Mouse (Mus musculus) layer of hippocampus, adult 8-10 months (tissue): ENCODE measurements around the gene Emilin1. TPM values are rescaled to one million over a fixed set of nuclear protein-coding genes. Genes with fewer than 3 reads are reported as not detected.

Experiments used
- DNase-seq, 2 experiments: peaks; one replicate each; pipeline ENCODE4 v3.0.0; 2022; ENCODE audit warnings: low spot score in 2 of 2
- total RNA-seq, 4 experiments: library from RNA; stranded (reverse); gene quantifications; 2 replicates each; pipeline ENCODE4 v1.2.4; 2022

Gene Emilin1
- total RNA-seq, 4 experiments from 2014 or later: 2.1 to 3.1 (median 2.6) TPM

DNA sequence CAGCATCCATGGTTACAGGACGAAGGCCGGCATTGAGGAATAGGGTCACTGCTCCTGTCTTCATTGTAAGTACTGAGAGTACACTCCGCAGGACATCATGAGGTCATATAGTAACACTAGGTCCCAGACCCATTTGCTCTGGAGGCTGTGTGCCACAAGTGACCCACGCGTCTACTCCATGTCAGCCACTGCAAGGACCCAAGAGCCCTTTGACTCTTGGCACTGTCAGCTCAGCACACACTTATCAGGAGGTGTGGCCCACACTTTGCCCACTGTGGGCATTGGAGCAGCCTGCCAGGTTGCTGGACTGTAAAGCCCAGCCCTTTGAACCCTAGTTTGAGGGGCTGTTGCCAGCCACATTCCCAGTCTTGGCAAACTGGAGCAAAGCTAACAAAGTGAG, 12.0 kb downstream of the Emilin1 start:
- no peak for DNase-seq

DNA sequence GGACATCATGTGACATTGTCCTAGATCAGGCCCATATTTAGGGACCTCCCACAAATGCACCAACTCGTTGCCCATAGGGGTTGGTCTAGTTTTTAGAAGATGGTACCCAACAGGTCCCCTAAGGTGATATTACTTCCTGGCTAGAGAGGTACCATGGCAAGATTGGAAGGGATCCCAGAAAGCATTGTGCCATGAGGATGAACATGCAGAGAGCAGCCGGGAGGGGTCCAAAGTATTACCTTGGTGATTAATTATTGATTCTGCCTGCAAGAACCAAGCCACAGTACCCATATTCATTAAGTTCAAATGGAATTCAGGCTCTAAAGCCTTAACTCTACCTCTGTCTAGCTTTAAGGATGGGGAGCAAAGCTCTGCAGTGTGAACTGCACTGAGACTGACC, 12.9 kb downstream of the Emilin1 start:
- DNase-seq: no peak

DNA sequence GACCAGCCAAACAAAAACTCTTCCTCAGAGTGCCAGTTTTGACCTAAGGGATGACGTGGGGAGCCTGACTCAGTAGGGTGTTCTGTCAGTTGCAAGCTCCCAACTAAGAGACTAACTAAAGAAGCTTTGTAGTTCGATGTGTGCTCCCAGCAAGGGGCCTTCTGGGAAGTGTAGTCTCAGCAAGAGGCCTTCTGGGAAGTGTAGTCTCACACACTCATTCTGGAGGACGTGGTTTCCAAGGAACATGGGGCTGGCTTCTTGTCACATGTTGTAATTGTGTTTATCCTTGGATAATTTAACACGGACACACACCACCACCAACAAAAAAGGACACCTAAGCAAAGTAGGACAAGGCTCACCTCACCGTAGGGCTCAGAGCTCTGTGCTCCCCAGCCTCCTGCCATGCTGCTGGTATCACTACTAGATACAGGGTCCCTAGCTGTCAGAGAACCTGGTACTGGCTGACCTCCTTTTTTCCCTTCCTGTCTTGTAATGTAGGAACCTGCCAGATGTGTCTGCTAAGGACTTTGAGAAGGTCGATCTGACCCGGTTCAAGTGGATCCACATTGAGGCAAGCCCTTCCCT, 14.8 kb downstream of the Emilin1 start:
- DNase-seq: peak in 1 of 2 experiments; percentile 56

DNA sequence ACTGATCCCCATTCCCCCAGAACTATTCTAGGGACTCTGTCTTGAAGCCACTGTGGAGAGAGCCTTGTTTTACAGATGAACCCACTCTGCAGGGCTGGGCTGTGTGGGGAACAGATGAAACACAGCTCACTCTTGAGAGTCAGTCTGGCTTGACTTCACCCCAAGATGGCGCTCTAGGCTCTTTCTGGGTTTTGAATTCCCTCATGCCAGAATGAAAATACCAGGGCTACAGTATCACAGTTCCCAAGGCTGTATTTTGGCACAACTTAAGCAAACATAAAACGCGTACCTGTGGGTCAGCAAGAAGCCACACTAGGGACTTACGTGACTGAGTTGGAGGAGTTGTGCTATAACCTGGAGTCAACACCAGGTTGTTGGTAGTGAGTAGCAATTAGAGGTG, 16.9 kb downstream of the Emilin1 start:
- peak in 1 of 2 experiments; percentile 82 for DNase-seq

DNA sequence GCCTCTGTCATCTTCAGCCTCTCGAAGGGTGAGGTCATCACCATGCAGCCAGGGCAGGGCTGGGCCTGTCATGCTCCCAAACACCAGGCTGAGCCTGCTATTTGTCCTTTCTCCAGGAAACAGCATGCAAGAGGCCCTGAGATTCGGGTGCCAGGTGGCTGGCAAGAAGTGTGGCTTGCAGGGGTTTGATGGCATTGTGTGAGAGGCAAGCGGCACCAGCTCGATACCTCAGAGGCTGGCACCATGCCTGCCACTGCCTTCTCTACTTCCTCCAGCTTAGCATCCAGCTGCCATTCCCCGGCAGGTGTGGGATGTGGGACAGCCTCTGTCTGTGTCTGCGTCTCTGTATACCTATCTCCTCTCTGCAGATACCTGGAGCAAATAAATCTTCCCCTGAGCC, 17.6 kb downstream of the Emilin1 start:
- DNase-seq: no peak

DNA sequence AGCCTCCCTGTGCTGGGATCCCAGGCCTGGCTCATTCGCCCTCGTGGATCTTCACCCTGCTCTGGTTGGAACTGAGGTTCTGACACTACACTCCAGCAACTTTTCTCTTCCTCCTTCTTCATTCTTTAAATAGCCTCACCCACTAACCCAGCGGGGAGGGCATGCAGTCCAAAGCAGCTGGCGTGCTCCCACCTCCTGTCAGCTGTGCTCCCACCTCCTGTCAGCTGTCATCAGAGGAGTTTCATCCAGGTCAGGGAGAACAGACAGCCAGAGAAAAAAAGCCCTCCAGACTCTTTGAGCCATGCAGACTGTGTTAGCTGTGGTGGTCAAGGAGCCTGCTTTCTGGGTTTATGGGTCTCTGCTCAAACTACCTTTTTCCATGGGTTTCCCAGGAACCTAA, 18.2 kb downstream of the Emilin1 start:
- DNase-seq: no peak

DNA sequence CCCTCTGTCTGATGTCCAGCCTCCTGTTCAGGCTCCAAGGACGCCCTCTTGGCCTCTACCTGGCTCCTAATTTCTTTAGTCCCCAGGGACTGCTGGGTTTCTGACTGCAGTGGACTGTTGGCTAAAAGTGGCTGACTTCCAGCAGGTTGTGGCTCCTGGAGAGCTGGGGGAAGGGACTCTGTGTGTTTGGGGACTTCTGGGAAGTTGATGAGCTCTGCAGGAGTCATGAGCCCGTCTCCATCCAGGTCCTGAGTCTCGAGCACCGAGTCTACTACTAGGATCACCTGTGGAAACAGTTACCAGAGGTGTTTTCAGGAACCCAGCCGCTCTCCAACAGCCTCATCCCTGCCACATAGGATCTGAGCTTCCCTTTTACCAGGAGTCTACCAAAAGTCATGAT, 20.5 kb downstream of the Emilin1 start:
- no peak for DNase-seq

DNA sequence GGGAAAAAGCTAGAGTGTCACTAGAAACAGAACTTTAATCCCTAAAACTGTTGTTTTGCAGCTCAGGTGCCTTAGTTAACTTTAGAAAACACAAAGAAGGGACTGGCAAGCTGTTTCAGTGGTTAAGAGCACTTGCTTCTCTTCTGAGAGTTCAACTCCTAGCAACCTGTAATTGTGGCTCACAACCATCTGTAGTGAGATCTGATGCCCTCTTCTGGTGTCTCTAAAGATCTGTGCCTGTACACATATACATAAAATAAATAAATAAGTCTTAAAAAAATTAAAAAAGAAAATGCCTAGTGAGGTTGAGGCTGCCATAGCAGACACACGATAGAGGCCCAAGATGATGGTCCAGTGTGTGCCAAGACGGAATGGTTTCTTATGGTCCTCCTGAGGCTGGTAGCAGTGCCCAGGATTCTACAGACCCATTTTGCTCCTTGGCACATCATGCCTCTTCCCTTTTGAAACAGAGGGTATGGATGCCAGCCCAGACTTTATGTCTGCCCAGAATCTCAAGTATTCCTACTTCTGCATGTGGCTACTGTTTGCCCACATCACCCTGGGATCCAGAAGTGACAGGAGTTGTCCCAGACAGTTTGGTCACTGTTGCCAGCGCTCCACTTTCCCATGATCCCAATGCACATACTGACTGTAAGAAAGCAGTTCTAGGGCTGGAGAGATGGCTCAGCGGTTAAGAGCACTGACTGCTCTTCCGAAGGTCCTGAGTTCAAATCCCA, 21.7 kb downstream of the Emilin1 start:
- no peak for DNase-seq

DNA sequence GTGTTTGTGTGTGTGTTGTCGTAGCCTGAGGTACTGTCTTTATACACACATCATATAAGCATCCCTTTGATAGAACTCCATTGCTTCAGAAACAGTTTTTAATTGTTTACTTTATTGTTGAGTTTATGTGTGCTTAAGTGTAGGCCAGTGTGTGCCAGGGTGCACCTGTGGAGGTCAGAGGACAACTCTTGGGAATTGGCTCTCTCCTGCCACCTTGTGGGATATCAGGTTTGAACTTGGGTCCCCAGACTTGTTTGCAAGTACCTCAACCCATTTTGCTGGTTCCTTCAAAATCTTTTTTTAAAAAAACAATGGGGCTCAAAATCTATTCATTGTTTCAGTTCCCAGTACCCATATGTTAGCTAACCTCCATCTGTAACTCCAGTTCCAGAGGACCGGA, 29.8 kb downstream of the Emilin1 start:
- DNase-seq: no peak

DNA sequence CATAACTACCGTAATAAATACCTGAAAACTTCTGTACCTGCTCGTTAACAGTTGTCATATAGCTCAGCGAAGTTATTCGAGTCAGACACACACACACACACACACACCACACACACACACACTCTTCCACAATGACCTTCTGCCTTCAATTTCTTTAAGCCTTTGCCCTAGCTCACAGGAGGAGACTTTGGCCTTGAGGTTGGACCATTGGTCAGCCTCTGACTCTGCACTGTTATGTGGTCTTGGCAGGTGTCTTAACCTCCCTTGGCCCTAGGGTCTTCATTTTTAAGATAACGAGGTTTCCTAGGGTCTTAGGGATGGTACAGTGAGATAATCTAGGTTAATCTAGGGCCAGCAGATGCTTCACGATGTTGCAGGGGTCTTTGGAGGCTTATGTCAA, 31.1 kb downstream of the Emilin1 start:
- DNase-seq: no peak

DNA sequence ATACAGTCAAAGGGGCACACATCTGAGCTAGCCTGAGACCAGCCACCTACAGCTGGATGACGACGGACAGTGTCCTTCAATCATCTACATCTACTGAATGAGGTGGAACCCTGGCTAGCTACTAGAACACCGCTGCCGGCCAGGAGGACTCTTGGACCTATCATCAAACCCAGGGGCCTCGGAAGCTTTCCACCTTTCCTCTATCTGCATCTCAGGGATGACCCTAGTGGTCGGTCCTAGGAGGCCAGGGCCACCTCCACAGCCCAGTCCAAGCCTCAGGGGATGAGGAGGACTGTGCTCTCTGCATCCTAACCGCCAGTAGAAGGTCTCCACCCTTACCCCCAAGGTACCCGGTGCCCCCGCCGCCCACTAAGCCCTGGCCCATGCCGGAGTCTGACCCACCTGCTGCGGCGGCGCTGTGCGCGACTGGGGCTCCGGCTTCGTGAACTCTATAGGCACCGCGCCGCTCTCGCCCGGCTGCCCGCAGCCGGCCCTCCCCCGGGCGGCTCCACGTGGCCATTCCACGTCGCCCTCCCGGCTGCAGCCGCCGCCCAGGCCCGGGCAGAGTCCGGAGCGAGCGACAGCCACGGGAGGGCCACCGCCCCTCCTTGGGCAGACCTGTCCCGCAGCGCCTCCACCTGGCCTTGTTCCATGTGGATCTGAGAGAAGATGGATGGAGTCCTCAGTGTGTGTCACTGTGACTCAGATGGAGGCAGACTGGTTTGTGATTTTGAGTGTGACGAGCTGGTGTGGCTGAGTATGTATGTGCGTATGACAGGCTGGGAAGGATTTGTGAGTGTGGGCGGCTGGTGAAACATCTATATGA, 32.0 kb downstream of the Emilin1 start, which contains the start of gene Cgref1:
TSS of gene Cgref1 (minus strand) at position 636 of the 826 bp plus-strand sequence.
- peak; percentile 64 for DNase-seq

DNA sequence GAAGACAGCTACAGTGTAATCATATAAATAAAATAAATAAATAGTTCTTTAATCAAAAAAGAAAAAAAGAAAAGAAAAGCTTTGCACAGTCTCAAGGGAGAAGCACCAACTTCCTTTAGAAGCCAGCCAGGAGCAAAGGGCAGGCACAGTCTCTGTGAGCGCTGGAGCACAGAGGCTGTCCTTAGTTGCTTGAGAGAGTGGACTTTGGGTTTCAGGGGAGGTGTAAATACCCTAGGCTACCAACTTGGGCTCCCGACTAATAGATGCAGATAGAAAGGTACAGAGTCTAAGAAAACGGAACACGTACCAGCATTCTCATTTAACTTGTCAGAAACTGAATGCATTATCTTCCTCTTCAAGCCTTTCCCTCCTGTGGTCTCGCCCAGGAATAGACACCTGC, 35.4 kb downstream of the Emilin1 start:
- DNase-seq: no peak

DNA sequence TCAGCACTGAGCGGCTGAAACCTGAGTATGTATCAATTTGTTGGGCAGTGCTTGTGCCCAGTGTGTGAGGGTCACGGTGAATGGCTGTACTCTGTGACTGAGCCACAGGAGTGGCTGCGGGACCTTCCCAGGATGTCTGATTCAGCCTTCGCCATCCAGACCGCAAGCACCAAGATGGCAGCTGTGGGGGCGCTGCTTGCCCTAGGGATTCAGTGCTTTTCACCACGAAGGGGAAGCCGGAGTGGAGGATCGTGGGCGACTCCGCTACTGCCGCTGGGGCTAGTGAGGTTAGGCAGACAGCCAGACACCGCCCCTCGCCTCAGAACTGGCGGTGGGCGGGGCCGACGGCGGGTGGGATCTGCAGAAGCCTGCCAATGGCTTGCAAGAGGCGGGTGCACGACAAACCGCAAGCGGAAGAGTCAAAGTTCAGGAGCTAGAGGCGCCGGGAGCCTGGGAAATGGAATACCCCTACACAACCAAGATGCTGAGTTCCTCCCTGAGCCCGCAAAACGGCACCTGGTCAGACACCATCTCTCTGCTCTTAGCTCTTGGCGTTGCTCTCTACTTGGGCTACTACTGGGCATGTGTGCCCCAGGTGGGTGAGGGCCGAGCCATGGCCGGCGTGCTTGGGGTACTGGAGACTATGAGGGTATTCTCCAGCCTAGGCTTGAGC, 36.6 kb downstream of the Emilin1 start:
- DNase-seq: peak; percentile 90

DNA sequence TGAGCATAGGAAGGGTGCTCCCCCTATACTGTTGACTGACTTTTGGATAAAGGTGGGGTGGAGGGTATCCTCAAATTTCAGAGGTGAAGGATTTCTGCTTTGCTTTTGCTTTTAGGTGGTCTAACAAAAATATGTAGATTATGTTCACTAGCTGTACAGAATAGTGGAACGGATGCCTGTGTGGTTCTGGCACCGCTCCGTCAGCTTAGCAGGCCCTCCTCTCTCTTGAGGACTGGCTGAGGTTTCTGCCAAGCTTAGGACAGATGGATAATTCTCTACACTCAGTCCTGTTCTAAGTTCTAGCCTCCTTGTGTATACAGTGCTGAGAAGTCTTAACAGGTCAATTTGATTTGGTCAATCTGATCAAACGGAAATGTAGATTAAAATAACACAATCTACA, 37.2 kb downstream of the Emilin1 start:
- DNase-seq: no peak

DNA sequence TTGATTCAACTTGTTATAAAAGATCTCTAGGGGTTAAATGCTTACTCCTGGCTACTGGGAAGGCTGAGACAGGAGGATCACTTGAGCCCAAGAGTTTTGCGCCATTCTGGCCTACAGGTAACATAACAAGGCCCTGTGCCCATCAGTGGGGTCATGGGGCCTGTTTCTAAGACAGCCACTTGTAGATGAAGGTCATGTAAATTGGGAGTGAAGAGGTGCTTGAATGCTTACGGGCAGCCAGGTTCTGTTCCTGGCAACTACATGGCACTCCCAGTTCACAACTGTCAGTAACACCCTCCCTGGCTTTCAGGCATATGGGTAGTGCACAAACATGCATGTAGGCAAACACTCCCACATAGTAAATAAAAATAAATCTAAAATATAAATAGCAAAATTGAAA, 37.7 kb downstream of the Emilin1 start:
- no peak for DNase-seq

DNA sequence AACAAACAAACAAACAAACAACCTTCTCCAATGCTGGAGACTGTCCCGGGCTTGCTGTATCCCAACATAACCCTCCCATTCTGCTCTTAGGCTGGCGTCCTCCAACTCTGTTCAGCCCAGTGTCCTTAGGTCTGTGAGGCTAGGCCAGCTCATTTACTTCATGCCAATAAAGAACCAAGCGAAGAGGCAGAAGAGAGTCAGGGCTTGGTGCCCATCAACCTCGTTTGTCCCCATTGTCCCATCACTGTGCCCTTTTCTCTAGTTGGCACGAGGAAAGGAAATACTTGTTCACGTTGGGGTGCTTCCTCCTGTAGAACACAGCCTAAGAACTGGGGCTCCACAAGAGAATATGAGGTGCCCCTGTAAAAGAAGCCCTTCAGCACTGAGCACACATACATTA, 38.5 kb downstream of the Emilin1 start:
- no peak for DNase-seq

DNA sequence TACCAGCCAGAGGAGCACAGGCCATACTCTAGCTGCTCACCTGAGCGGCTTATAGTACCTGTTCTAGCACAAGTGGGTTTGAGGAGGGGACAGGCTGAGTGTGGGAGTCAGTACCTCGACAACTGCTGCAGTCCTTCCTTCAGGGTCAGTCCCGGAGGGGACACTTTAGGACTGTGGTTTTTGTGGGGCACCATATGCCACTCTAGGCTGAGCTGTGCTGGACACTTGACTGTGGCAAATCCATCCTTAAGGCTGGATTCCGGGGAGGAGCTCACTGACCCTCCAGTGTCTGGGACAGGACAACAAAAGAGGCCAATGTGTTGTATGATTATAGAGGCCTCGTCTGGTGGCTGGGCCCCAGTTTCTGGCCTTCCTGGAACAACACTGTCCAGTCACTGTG, 39.3 kb downstream of the Emilin1 start:
- DNase-seq: no peak

DNA sequence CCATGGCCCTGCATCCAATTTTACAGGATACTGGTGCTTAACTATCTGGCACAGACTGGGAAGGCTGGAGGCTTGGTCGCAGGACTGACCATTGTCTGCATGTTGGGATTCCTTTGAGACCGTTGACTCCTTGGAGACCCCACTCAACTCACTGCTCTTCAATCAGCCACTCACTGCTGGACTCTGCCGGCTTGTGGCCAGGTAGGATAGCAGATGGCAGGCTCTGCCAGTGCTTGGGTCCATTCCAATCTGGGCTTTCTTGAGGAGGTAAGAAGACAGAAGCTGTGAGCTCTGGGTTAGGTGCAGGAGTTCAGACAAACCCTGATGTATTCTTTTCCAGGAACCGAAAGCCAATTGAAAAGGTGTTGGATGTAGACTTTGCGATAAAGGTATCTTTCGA, 40.9 kb downstream of the Emilin1 start:
- DNase-seq: no peak

DNA sequence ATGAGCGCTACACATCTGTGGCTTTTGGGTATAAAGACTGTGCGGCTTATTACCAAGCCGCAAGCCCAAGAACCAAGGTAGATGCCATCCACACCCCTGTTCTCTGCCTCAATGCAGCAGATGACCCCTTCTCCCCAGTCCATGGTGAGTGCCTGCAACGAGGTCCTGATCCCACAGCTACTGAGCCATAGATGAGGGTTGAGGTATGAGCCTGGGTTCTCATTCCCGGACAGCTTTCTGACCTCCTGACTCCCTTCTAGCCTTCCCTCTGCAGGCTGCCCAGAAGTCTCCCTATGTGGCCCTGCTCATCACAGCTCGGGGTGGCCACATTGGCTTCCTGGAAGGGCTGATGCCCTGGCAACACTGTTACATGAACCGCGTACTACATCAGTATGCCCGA, 41.4 kb downstream of the Emilin1 start:
- no peak for DNase-seq

DNA sequence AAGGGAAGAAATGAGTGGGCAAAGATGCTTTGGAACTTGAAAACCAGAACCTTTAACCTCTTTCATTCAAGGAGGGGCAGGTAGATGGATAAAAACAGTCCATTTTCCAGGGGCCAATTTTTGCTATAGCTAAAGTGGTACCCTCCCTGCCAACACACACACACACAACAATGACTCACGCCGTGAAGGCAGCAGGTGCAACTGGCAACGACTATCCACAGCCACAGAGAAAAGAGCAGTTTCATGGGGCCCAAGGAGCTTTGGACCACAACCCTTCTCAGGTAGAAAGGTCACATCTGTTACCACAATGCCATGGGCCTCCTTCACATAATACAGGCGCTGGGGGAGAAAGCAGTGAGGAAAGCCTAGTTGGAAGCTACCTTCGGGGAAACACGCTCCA, 42.5 kb downstream of the Emilin1 start:
- no peak for DNase-seq

DNA sequence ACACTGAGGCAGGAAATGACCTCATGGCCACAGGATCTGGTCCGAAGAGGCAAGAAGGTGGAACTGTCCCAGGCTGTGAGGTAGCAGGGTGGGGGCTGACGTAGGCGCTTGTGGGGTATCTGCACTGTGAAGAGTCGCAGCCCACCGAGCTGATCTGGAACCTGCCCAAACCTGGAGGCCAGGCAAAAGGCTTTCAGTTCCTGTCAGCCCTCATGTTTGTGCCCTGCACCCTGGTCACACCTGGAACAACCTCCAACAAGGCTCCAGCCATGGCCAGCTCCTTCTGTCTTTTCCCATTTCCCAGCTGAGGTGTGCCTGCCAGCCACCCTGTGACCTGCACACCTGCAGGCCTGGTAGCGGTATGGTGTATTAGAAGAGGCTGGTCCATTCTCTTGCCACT, 44.7 kb downstream of the Emilin1 start:
- no peak for DNase-seq
